Mouse (Mus musculus) testis, adult 2 months (tissue): ENCODE measurements at regions not wholly inside any gene's neighbourhood (a gene's known extent, or its start where the extent isn't known, plus 50 kb on each side); places are given as distances from the start of the nearest gene placed in this dataset.

ENCODE experiments used
- CTCF ChIP-seq: fragments of 200-500 bp; IDR thresholded peaks from 2 replicates; pipeline ENCODE4 v1.5.1; 2012; ENCODE audit warnings: low read depth, mild to moderate bottlenecking, inconsistent platforms, low read length, moderate library complexity; ENCODE audit not compliant: control insufficient read depth, insufficient read depth, insufficient replicate concordance
- POLR2A ChIP-seq: fragments of 200-500 bp; IDR thresholded peaks from 2 replicates; pipeline ENCODE4 v1.6.1; 2012; ENCODE audit warnings: low read depth, mild to moderate bottlenecking, inconsistent platforms, low read length, moderate library complexity; ENCODE audit not compliant: control insufficient read depth

- no peak for TF ChIP-seq CTCF
- TF ChIP-seq POLR2A, result no peak
These were observed 240.3 kb downstream of the Bcl11a start for GRCm38 (mm10) chr11:24317989-24318735.
